Mouse (Mus musculus) neural tube, embryonic 12.5 days (tissue): ENCODE measurements at regions not wholly inside any gene's neighbourhood (a gene's known extent, or its start where the extent isn't known, plus 50 kb on each side); places are given as distances from the start of the nearest gene placed in this dataset.

Experiments
- ATAC-seq: fragments of 200-750 bp; cut with Nextera tagmentation; 2 replicates; pipeline ENCODE4 v1.8.0; 2017; ENCODE audit warnings: low read depth, mild to moderate bottlenecking, moderate TSS enrichment, moderate library complexity; ENCODE audit not compliant: low FRiP score
- H3K27ac ChIP-seq: fragments of 300-500 bp; sonication (generic); 2 replicates; pipeline ENCODE4 v1.5.1; 2016
- H3K27me3 ChIP-seq: fragments of 300-500 bp; sonication (generic); replicated peaks from 2 replicates; pipeline ENCODE4 v1.6.1; 2016; ENCODE audit warnings: mild to moderate bottlenecking
- H3K36me3 ChIP-seq: fragments of 300-500 bp; sonication (generic); 2 replicates; pipeline ENCODE4 v1.6.1; 2016; ENCODE audit warnings: mild to moderate bottlenecking
- H3K4me1 ChIP-seq: fragments of 300-500 bp; sonication (generic); 2 replicates; pipeline ENCODE4 v1.6.1; 2016
- H3K4me2 ChIP-seq: fragments of 300-500 bp; sonication (generic); replicated peaks from 2 replicates; pipeline ENCODE4 v1.6.1; 2016; ENCODE audit warnings: mild to moderate bottlenecking
- H3K4me3 ChIP-seq: fragments of 300-500 bp; sonication (generic); 2 replicates; pipeline ENCODE4 v1.5.1; 2016
- H3K9ac ChIP-seq: fragments of 300-500 bp; sonication (generic); 2 replicates; pipeline ENCODE4 v1.6.1; 2016; ENCODE audit warnings: mild to moderate bottlenecking
- H3K9me3 ChIP-seq: fragments of 300-500 bp; sonication (generic); 2 replicates; pipeline ENCODE4 v1.6.1; 2016; ENCODE audit warnings: mild to moderate bottlenecking
- WGBS: fragments of 180-500 bp; shearing (Covaris S2); methylation state at CpG from one replicate; pipeline ENCODE4 v1.1.7; 2016; 5-methylcytosine and 5-hydroxymethylcytosine counted together

DNA sequence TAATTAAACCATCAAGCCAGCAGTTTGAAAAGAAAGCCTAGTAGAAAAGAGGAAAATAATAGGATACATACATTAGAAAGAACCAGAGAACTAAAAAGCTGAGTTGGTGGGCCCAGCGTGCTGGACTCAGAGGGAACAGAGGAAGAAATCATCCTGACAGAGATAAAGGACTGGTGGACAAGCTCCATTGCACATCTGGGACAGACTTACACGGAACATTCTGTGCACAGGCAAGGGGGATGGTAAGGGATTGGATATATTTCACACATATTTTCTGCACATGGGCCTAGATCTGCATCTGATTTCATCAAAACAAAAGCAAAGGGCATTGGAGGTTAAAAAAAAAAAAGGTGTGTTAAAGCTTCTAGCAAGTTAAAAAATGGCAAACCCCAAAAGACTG is 293.5 kb downstream of the Ice1 start:
- Histone ChIP-seq H3K4me1 (peaks cover 3% of the 10 kb centered on the region; the same call in 1 of the 2 replicates), H3K9me3 (no peaks in the 10 kb centered on the region), H3K4me2 (no peak overlapping the region), H3K4me3 (no peak overlapping the region), H3K9ac (no peak overlapping the region), H3K27ac (no peak overlapping the region), H3K36me3 (no peaks in the 10 kb centered on the region), H3K27me3 (no peaks in the 10 kb centered on the region)
- ATAC-seq = no peak
- WGBS = 43% methylated on average over 2 of the region's 2 CpGs

DNA sequence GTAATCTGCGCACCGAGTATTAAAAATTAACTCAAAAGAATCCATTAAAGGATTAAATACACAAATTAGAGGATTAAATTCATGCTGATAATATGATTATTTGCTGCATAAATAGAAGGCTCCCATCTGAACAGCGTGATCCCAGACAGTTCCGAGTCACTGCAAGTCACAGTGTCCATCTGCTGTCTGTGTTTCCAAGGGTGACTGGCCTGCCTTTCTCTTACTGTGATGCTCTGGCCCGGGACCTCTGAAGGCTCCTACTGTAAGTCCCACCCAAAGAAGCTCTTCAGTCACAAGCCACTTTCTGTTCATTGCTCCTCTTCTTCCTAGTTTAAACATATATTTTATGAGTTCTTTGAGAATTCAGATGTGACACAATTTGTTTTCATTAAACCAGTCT is 293.1 kb downstream of the Ice1 start:
- no peak for ATAC-seq
- H3K27ac ChIP-seq = no peak overlapping the region
- 68% methylated on average over 5 of the region's 5 CpGs for WGBS

DNA sequence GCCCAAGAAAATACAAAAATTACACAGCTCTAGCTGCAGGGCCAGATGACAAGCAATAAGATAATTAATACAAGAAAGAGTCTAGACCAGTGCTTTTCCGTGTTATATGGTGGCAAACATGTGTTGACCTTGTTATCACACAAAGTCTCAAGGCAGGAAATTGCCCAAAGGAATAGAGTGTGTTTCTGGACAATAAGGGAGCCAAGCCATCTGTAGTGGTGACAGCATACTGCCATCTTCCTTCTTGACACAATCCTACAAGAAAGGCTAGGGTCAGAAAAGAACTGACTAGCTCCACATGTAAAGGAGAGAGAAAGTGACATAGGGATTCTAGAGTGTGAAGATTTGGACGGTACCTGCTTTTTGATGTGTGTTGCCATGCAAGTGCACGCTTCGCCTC is 289.0 kb downstream of the Ice1 start:
- Histone ChIP-seq H3K4me1 (peaks cover 7% of the 10 kb centered on the region; the same call in 1 of the 2 replicates), H3K4me2 (no peak overlapping the region), H3K9me3 (no peaks in the 10 kb centered on the region), H3K9ac (no peak overlapping the region), H3K27me3 (no peaks in the 10 kb centered on the region), H3K36me3 (no peaks in the 10 kb centered on the region), H3K4me3 (no peak overlapping the region), H3K27ac (no peak overlapping the region)
- 91% methylated on average over 4 of the region's 4 CpGs for WGBS
- no peak for ATAC-seq

More for the DNA sequence above, 293.1 kb downstream of the Ice1 start:
- Histone ChIP-seq H3K36me3 (no peaks in the 10 kb centered on the region), H3K9me3 (no peaks in the 10 kb centered on the region), H3K4me1 (peaks cover 3% of the 10 kb centered on the region; the same call in 1 of the 2 replicates), H3K4me2 (no peak overlapping the region), H3K4me3 (no peak overlapping the region), H3K27me3 (no peaks in the 10 kb centered on the region), H3K9ac (no peak overlapping the region)

DNA sequence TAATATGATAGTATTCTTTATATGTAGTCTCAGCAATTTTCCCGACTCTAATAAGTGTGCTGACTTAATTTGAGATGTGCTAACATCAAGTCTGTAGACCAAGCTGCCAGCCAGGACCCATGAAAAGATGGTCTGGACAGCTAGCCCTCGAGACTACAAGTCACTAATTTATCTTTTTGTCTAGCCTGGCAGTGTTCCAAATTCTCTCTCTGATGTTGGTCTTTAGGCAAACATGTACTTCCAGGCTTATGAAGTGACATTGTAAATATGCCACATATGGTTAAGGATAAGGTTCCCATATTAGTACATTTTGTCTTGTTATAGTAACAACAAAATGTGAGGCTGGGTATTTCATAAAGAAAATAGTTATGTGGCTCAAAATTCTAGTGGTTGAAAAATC is 288.5 kb downstream of the Ice1 start:
- H3K4me3 ChIP-seq = no peak overlapping the region
- H3K27ac ChIP-seq = no peak overlapping the region
- no peak overlapping the region for H3K4me2 ChIP-seq
- no peaks in the 10 kb centered on the region for H3K9me3 ChIP-seq
- ATAC-seq = no peak
- no peaks in the 10 kb centered on the region for H3K36me3 ChIP-seq
- H3K9ac ChIP-seq = no peak overlapping the region
- H3K27me3 ChIP-seq = no peaks in the 10 kb centered on the region
- 71% methylated on average over 2 of the region's 2 CpGs for WGBS
- H3K4me1 ChIP-seq = peaks cover 5% of the 10 kb centered on the region; the same call in 1 of the 2 replicates

DNA sequence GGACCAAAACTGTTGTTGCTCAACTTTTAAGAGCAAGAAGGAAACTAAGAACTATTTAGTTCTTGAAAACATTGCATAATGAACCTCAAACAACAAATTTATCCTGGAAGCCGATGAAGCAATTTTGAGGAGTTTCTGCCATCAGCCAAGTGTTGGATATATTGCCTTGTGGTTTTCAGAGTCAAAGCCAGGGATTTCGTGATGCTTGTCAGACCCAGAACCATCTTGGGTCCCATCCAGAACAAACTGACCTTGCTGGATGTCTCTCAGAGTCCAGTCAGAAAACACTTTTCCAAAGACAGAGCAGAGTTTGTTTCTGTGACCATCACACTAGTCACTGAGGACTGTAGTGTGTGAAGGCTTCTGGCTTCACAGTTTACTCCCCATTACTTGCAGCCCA is 267.8 kb downstream of the Ice1 start:
- Histone ChIP-seq H3K27me3 (no peaks in the 10 kb centered on the region), H3K4me2 (no peak overlapping the region), H3K4me1 (no peaks in the 10 kb centered on the region), H3K9me3 (no peaks in the 10 kb centered on the region), H3K4me3 (no peak overlapping the region), H3K36me3 (no peaks in the 10 kb centered on the region), H3K9ac (no peak overlapping the region), H3K27ac (no peak overlapping the region)
- ATAC-seq = no peak
- WGBS = 89% methylated on average over 2 of the region's 2 CpGs

DNA sequence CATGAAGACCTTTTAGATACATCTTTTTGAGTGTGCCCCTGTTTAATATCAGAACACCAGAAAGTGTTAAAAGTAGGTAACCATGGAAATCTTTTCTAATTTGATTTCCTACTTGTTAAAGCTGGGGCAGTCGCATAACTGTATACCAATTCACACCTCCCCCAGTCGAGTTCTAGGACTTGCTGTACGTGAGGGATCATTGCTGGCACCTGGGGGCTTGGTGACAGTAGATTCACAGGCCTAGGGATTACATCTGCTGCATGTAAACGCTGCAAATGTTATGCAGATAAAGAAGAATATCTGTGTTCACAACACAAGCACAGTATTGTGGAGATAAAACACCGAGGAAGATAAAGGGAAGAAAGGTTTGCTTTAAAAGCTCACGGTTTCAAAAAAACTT is 256.7 kb downstream of the Ice1 start:
- no peaks in the 10 kb centered on the region for H3K27me3 ChIP-seq
- H3K9ac ChIP-seq = no peak overlapping the region
- H3K4me1 ChIP-seq = no peaks in the 10 kb centered on the region
- H3K4me3 ChIP-seq = no peak overlapping the region
- H3K36me3 ChIP-seq = no peaks in the 10 kb centered on the region
- H3K9me3 ChIP-seq = no peaks in the 10 kb centered on the region
- ATAC-seq = no peak
- WGBS = 69% methylated on average over 6 of the region's 6 CpGs
- H3K27ac ChIP-seq = no peak overlapping the region
- H3K4me2 ChIP-seq = no peak overlapping the region

DNA sequence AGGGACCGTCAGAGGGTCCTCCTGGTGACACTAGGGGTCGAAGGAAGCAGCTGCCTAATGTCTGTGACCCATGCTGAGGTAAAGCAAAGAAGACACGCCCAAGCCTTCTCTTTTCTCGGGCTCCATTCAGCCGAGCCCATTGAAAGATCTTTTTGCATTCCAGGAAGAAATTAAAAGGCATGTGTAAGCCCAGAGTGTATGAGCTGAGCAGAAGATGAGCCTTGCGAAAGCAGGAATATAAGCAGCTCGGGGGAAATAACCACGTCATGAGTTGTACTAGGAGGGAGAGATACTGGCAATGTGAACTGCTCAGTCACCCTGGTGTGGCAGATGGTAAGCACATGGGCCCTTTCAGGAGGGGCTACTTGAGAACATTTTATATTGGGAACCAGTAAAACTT is 252.1 kb downstream of the Ice1 start:
- WGBS = 50% methylated on average over 8 of the region's 8 CpGs

DNA sequence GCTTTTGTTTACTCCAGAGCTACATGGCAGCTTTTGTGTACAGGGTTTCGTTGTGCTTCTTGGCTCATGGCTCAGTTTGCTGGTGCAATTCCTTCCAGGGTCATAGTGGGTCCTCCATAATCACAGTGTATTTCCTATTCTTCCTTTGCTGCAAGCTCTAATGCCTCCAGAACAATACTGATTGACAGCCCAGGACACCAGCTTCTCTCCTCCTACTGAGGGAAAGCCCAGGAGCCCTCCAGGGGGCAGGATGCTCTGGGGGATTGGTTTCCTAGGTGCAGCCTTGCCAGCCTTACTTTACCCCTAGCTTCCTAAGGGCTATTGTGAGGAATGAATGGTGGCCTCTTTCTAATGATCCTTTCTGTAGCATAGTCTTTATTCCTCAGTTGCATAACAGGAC is 224.6 kb downstream of the Ice1 start:
- H3K9me3 ChIP-seq = no peaks in the 10 kb centered on the region
- ATAC-seq = no peak
- H3K4me2 ChIP-seq = no peak overlapping the region
- H3K27ac ChIP-seq = no peak overlapping the region
- 40% methylated on average over 1 of the region's 1 CpGs for WGBS
- no peaks in the 10 kb centered on the region for H3K4me1 ChIP-seq
- H3K27me3 ChIP-seq = no peaks in the 10 kb centered on the region
- no peak overlapping the region for H3K9ac ChIP-seq
- H3K4me3 ChIP-seq = no peak overlapping the region
- no peaks in the 10 kb centered on the region for H3K36me3 ChIP-seq

More for the DNA sequence above, 252.1 kb downstream of the Ice1 start:
- no peaks in the 10 kb centered on the region for H3K4me1 ChIP-seq
- no peaks in the 10 kb centered on the region for H3K27me3 ChIP-seq
- H3K27ac ChIP-seq = no peak overlapping the region
- no peak overlapping the region for H3K4me2 ChIP-seq
- H3K9me3 ChIP-seq = no peaks in the 10 kb centered on the region
- no peaks in the 10 kb centered on the region for H3K36me3 ChIP-seq
- no peak for ATAC-seq
- no peak overlapping the region for H3K9ac ChIP-seq
- no peak overlapping the region for H3K4me3 ChIP-seq

DNA sequence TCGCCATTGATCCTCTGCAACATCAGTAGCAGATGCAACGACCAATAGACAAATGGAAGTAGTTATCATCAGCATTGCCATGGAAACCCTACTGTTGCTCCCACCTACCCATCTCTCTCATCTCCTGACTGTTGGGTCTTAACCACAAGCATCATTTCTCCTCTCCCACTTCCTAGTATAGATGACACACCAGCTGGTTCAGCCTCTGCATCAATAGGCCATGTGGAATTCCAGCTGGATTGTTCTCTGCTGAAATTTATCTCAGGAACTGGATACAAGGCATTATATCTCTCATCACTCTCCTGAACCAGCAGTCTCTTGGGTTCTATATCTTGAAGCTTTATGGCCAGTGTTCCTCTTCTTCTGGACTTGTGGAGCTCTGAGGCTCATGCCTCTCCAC is 219.3 kb downstream of the Ice1 start:
- Histone ChIP-seq H3K9me3 (no peaks in the 10 kb centered on the region), H3K4me3 (no peak overlapping the region), H3K27ac (no peak overlapping the region), H3K4me1 (no peaks in the 10 kb centered on the region), H3K36me3 (no peaks in the 10 kb centered on the region), H3K27me3 (no peaks in the 10 kb centered on the region), H3K4me2 (no peak overlapping the region), H3K9ac (no peak overlapping the region)
- no peak for ATAC-seq
- WGBS = 87% methylated on average over 2 of the region's 2 CpGs

DNA sequence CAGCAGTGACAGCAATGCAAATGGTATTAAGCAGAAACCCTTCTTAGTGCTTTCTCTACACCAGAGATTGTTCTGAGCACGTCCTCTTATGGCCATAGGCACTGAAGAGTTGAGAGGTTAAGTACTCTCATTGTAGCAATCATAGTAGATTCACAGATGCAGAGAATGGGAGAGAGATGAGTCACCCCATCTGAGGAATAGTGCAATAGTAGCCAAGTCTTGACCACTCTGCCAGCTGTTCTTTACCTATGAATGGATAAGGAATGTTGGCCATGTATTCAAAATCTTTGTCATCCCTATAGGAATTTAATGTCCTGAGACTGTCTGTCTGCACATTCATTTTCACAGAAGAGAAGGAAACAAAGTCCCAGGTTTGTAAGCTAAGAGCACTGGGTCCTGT is 198.0 kb downstream of the Ice1 start:
- Histone ChIP-seq H3K36me3 (no peaks in the 10 kb centered on the region), H3K9me3 (no peaks in the 10 kb centered on the region), H3K27ac (no peak overlapping the region), H3K4me3 (no peak overlapping the region), H3K9ac (no peak overlapping the region), H3K4me1 (no peaks in the 10 kb centered on the region), H3K27me3 (no peaks in the 10 kb centered on the region), H3K4me2 (no peak overlapping the region)
- no peak for ATAC-seq
- 50% methylated on average over 1 of the region's 1 CpGs for WGBS

DNA sequence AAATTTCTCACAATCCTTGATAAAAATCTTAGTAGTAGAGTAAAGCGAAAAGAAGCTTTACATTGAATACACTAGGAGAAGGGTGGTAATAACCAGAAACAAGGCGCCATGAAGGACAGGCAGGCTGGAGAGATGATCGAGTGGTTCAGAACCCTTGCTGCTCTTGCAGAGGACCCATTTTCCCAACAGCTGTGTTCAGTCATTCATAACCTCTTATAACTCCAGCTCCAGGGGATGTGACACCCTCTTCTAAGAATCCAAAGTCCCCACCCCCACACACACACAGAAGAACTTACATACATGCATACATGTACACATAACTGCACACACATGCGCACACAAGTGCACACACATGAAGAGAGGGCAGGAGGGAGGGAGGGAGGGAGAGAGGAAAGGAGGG is 190.5 kb downstream of the Ice1 start:
- Histone ChIP-seq H3K27ac (no peak overlapping the region), H3K9me3 (no peaks in the 10 kb centered on the region), H3K9ac (no peak overlapping the region), H3K27me3 (no peaks in the 10 kb centered on the region), H3K4me3 (no peak overlapping the region), H3K36me3 (no peaks in the 10 kb centered on the region), H3K4me1 (no peaks in the 10 kb centered on the region), H3K4me2 (no peak overlapping the region)
- no peak for ATAC-seq
- WGBS = 95% methylated on average over 4 of the region's 4 CpGs

DNA sequence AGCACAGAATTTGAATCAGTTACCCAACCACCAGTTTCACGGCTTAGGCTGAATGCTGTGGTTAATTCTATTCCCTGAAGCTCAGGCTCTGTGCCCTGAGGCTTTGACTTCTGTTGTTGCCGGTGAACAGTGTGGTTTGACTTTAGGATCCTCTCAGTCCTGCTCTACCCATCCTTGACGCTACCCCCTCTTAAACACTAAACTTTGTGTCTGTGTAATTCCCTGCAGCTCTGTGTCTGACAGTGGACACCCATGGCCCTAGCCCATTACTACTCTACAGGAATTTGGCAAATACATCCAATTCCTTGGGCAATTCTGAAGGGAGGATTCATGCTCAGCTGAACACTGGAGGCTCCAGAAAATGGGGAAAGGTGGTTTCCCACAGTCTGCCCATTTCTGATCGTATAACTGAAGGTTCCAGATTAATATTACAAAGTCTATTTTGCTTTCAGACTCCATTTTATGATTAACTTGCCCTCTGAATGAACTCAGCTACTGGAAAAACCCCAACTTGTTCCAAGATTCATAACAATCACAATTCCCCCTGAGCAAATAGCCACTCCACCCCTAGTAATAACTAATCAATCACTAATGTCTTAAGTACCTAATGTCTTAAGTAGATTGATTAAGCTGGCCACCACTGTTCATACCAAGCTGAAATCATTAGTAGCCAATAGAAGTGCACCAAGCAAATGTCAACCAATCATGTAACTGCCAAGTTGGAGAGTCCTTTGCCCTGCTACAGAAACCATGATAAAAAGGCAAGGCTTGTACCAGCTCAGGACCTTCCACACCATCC is 182.6 kb downstream of the Ice1 start:
- Histone ChIP-seq H3K4me2 (no peak overlapping the region), H3K9me3 (no peaks in the 10 kb centered on the region), H3K36me3 (no peaks in the 10 kb centered on the region), H3K4me3 (no peak overlapping the region), H3K4me1 (no peaks in the 10 kb centered on the region), H3K27ac (no peak overlapping the region), H3K9ac (no peak overlapping the region), H3K27me3 (no peaks in the 10 kb centered on the region)
- 78% methylated on average over 4 of the region's 4 CpGs for WGBS
- ATAC-seq = no peak

DNA sequence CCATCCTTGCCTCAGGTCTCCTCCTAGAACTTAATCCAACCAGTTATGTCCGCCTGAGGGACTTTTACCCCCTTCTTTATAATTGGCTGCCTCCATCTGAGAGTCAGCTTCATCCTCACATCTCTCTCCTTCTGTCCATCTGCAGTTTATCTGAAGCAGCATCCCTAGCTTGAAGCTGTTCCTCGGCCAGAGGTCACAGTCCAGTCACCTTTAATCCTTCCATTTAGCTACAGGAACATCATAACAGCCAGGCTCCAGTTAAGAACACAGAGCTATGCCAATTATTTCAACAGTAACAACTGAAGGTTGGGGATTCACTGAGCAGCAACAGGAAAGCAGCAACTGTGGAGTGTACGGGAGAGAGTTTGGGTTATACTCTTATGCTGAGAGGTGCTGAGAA is 179.0 kb downstream of the Ice1 start:
- ATAC-seq = no peak
- no peak overlapping the region for H3K9ac ChIP-seq
- no peak overlapping the region for H3K4me2 ChIP-seq
- H3K9me3 ChIP-seq = no peaks in the 10 kb centered on the region
- H3K27me3 ChIP-seq = no peaks in the 10 kb centered on the region
- H3K27ac ChIP-seq = no peak overlapping the region
- 78% methylated on average over 3 of the region's 3 CpGs for WGBS
- H3K36me3 ChIP-seq = no peaks in the 10 kb centered on the region
- no peak overlapping the region for H3K4me3 ChIP-seq
- H3K4me1 ChIP-seq = no peaks in the 10 kb centered on the region
